Mouse (Mus musculus) intestine, embryonic 16.5 days (tissue): ENCODE measurements at regions not wholly inside any gene's neighbourhood (a gene's known extent, or its start where the extent isn't known, plus 50 kb on each side); places are given as distances from the start of the nearest gene placed in this dataset.

ENCODE experiments used
- ATAC-seq: fragments of 200-750 bp; cut with Nextera tagmentation; 2 replicates; pipeline ENCODE4 v1.8.0; 2017; ENCODE audit warnings: moderate TSS enrichment, moderate library complexity
- H3K27ac ChIP-seq: fragments of 300-500 bp; sonication (generic); 2 replicates; pipeline ENCODE4 v1.5.1; 2014; ENCODE audit warnings: mild to moderate bottlenecking, low read length
- H3K27me3 ChIP-seq: fragments of 300-500 bp; sonication (generic); replicated peaks from 2 replicates; pipeline ENCODE4 v1.6.1; 2014; ENCODE audit warnings: low read length, control low read depth, mixed read lengths; ENCODE audit not compliant: control insufficient read depth, insufficient read depth
- H3K36me3 ChIP-seq: fragments of 300-500 bp; sonication (generic); 2 replicates; pipeline ENCODE4 v1.6.1; 2014; ENCODE audit warnings: low read length, control low read depth; ENCODE audit not compliant: control insufficient read depth, insufficient read depth
- H3K4me1 ChIP-seq: fragments of 300-500 bp; sonication (generic); 2 replicates; pipeline ENCODE4 v1.6.1; 2014; ENCODE audit warnings: low read length, control low read depth, mixed read lengths; ENCODE audit not compliant: control insufficient read depth, insufficient read depth
- H3K4me2 ChIP-seq: fragments of 300-500 bp; sonication (generic); 2 replicates; pipeline ENCODE4 v1.6.1; 2014; ENCODE audit warnings: low read depth, low read length, control low read depth
- H3K4me3 ChIP-seq: fragments of 300-500 bp; sonication (generic); 2 replicates; pipeline ENCODE4 v1.5.1; 2014; ENCODE audit warnings: mild to moderate bottlenecking, low read length
- H3K9ac ChIP-seq: fragments of 300-500 bp; sonication (generic); 2 replicates; pipeline ENCODE4 v1.6.1; 2014; ENCODE audit warnings: low read depth, low read length
- H3K9me3 ChIP-seq: fragments of 300-500 bp; sonication (generic); 2 replicates; pipeline ENCODE4 v1.6.1; 2016; ENCODE audit warnings: low read length, control low read depth; ENCODE audit not compliant: control insufficient read depth
- WGBS: fragments of 180-500 bp; shearing (Covaris S2); extraction: QIAGEN DNeasy Blood & Tissue Kit; methylation state at CpG from one replicate; pipeline ENCODE4 v1.1.7; 2014; 5-methylcytosine and 5-hydroxymethylcytosine counted together

- ATAC-seq = no peak
- no peaks in the 10 kb centered on the region for H3K9me3 ChIP-seq
- H3K4me3 ChIP-seq = no peak overlapping the region
- no peaks in the 10 kb centered on the region for H3K36me3 ChIP-seq
- H3K27ac ChIP-seq = no peak overlapping the region
- no peak overlapping the region for H3K9ac ChIP-seq
- WGBS = 70% methylated on average over 1 of the region's 1 CpGs
- no peak overlapping the region for H3K4me2 ChIP-seq
- H3K27me3 ChIP-seq = no peaks in the 10 kb centered on the region
- H3K4me1 ChIP-seq = no peaks in the 10 kb centered on the region
Measured at GRCm38 (mm10) chr1:194114399-194114798, 503.6 kb upstream of the Plxna2 start.

GRCm38 (mm10) chr1:194111931-194112330 is 506.1 kb upstream of the Plxna2 start:
- no peak overlapping the region for H3K27ac ChIP-seq
- ATAC-seq = no peak

GRCm38 (mm10) chr1:194109172-194110071 is 508.6 kb upstream of the Plxna2 start:
- Histone ChIP-seq H3K36me3 (no peaks in the 10 kb centered on the region), H3K4me2 (no peak overlapping the region), H3K27ac (no peak overlapping the region), H3K9ac (no peak overlapping the region), H3K4me3 (no peak overlapping the region), H3K9me3 (no peaks in the 10 kb centered on the region), H3K4me1 (no peaks in the 10 kb centered on the region), H3K27me3 (no peaks in the 10 kb centered on the region)
- no peak for ATAC-seq
- WGBS = 49% methylated on average over 5 of the region's 5 CpGs

More at GRCm38 (mm10) chr1:194111931-194112330, 506.1 kb upstream of the Plxna2 start:
- Histone ChIP-seq H3K4me3 (no peak overlapping the region), H3K9ac (no peak overlapping the region), H3K4me1 (no peaks in the 10 kb centered on the region), H3K27me3 (no peaks in the 10 kb centered on the region), H3K9me3 (no peaks in the 10 kb centered on the region), H3K36me3 (no peaks in the 10 kb centered on the region), H3K4me2 (no peak overlapping the region)
- WGBS = 83% methylated on average over 2 of the region's 2 CpGs

- ATAC-seq = no peak
- WGBS = 48% methylated on average over 2 of the region's 2 CpGs
Measured at GRCm38 (mm10) chr1:194108132-194108531, 509.9 kb upstream of the Plxna2 start.

GRCm38 (mm10) chr1:194107271-194107938 is 510.6 kb upstream of the Plxna2 start:
- H3K36me3 ChIP-seq = no peaks in the 10 kb centered on the region
- peak; percentile 96 for ATAC-seq
- H3K9me3 ChIP-seq = no peaks in the 10 kb centered on the region
- H3K9ac ChIP-seq = no peak overlapping the region
- H3K27me3 ChIP-seq = no peaks in the 10 kb centered on the region
- no peaks in the 10 kb centered on the region for H3K4me1 ChIP-seq
- H3K4me3 ChIP-seq = no peak overlapping the region
- WGBS = 63% methylated on average over 3 of the region's 3 CpGs
- H3K4me2 ChIP-seq = no peak overlapping the region
- no peak overlapping the region for H3K27ac ChIP-seq

More at GRCm38 (mm10) chr1:194108132-194108531, 509.9 kb upstream of the Plxna2 start:
- no peak overlapping the region for H3K9ac ChIP-seq
- H3K4me1 ChIP-seq = no peaks in the 10 kb centered on the region
- no peak overlapping the region for H3K27ac ChIP-seq
- H3K27me3 ChIP-seq = no peaks in the 10 kb centered on the region
- no peak overlapping the region for H3K4me2 ChIP-seq
- H3K36me3 ChIP-seq = no peaks in the 10 kb centered on the region
- no peaks in the 10 kb centered on the region for H3K9me3 ChIP-seq
- no peak overlapping the region for H3K4me3 ChIP-seq

GRCm38 (mm10) chr1:194089918-194090548 is 528.0 kb upstream of the Plxna2 start:
- Histone ChIP-seq H3K4me1 (no peaks in the 10 kb centered on the region), H3K4me3 (no peak overlapping the region), H3K27ac (no peak overlapping the region), H3K27me3 (no peaks in the 10 kb centered on the region), H3K4me2 (no peak overlapping the region), H3K9ac (no peak overlapping the region), H3K9me3 (no peaks in the 10 kb centered on the region), H3K36me3 (no peaks in the 10 kb centered on the region)
- ATAC-seq = no peak
- WGBS = 77% methylated on average over 2 of the region's 2 CpGs

GRCm38 (mm10) chr1:194058512-194058911 is 559.5 kb upstream of the Plxna2 start:
- Histone ChIP-seq H3K4me3 (no peak overlapping the region), H3K4me1 (no peaks in the 10 kb centered on the region), H3K27ac (no peak overlapping the region), H3K4me2 (no peak overlapping the region), H3K9ac (no peak overlapping the region), H3K9me3 (no peaks in the 10 kb centered on the region), H3K27me3 (no peaks in the 10 kb centered on the region), H3K36me3 (no peaks in the 10 kb centered on the region)
- no peak for ATAC-seq
- 69% methylated on average over 5 of the region's 5 CpGs for WGBS

GRCm38 (mm10) chr1:194056544-194056943 is 561.5 kb upstream of the Plxna2 start:
- no peaks in the 10 kb centered on the region for H3K36me3 ChIP-seq
- no peak overlapping the region for H3K4me3 ChIP-seq
- 11% methylated on average over 1 of the region's 1 CpGs for WGBS
- no peak overlapping the region for H3K9ac ChIP-seq
- H3K4me2 ChIP-seq = no peak overlapping the region
- no peaks in the 10 kb centered on the region for H3K4me1 ChIP-seq
- H3K9me3 ChIP-seq = no peaks in the 10 kb centered on the region
- ATAC-seq = no peak
- no peaks in the 10 kb centered on the region for H3K27me3 ChIP-seq
- H3K27ac ChIP-seq = no peak overlapping the region

GRCm38 (mm10) chr1:194049746-194050351 is 568.2 kb upstream of the Plxna2 start:
- Histone ChIP-seq H3K36me3 (no peaks in the 10 kb centered on the region), H3K9ac (no peak overlapping the region), H3K4me2 (no peak overlapping the region), H3K4me1 (no peaks in the 10 kb centered on the region), H3K27ac (no peak overlapping the region), H3K9me3 (no peaks in the 10 kb centered on the region), H3K4me3 (no peak overlapping the region), H3K27me3 (no peaks in the 10 kb centered on the region)
- 61% methylated on average over 4 of the region's 4 CpGs for WGBS
- no peak for ATAC-seq
